Mouse (Mus musculus) bone marrow macrophage, adult 2 months (primary cell): ENCODE results near the gene Dst.

Experiments
- CTCF ChIP-seq: IDR thresholded peaks from 2 replicates; pipeline ENCODE4 v1.5.1; 2012; ENCODE audit warnings: low read depth, mild to moderate bottlenecking, low read length, moderate library complexity
- POLR2A ChIP-seq: IDR thresholded peaks from 2 replicates; pipeline ENCODE4 v1.6.1; 2012; ENCODE audit warnings: mild to moderate bottlenecking, low read depth, low read length, borderline replicate concordance

GRCm38 (mm10) chr1:34287731-34288130 lies 379.7 kb downstream of the Dst start:
- TF ChIP-seq CTCF, result no peak
- no peak for TF ChIP-seq POLR2A
